Mouse (Mus musculus) fibroblast of lung, adult 2 months (primary cell): ENCODE results near the gene Rabep1.
"Not testable (repeated sequence)": the region's sequence is repeated elsewhere in the genome, so short reads cannot be mapped to it uniquely, and the experiment has no call there.

Experiments
- DNase-seq: peaks from one replicate; pipeline ENCODE4 v3.0.0-alpha.2; 2011; ENCODE audit warnings: low read depth

Gene Rabep1

DNA sequence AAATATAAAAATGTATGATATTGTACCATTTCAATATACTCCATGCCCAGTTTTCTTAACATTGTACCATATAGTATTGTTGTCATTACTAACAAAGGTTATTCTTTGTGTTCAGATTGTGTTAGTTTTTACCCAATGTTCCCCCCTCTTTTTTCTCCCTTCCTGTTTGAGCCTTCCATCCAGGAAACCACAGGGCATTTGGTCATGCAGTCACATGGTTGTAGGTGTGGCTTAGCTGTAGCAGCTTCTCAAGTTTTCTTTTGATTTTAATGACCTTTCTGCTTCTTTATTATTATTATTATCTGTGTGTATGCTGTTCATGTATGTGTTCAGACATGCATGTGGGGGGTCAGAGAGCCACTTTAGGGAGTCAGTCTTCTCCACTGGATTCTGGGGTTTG is 47.0 kb downstream of the Rabep1 start:
- no peak for DNase-seq

GRCm38 (mm10) chr11:70897680-70898079 is 53.1 kb downstream of the Rabep1 start:
- DNase-seq, result no peak

- not testable (repeated sequence) for DNase-seq
Measured at GRCm38 (mm10) chr11:70898182-70898581, 53.6 kb downstream of the Rabep1 start.

DNA sequence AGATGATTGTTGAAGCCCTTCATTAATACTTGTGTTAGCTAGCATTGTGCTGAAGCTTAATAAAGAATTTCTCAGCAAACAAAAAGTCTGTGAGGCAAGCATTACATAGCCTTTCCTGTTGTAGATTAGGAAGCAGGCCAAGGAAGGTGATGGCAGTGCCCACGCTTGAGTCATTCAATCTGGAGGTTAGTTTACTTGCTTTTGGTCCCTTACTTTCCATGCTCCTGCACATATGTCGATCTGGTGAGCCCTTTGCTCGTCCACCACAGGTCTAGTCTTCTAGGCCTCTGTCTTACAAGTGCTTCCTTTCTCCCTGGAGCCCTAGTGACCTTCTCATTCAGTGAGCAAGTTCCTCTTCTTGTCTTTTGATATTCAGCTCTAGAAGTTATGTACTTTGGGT is 62.1 kb downstream of the Rabep1 start:
- DNase-seq, result peak; percentile 3

GRCm38 (mm10) chr11:70911323-70911722 is 66.7 kb downstream of the Rabep1 start:
- DNase-seq, result no peak

DNA sequence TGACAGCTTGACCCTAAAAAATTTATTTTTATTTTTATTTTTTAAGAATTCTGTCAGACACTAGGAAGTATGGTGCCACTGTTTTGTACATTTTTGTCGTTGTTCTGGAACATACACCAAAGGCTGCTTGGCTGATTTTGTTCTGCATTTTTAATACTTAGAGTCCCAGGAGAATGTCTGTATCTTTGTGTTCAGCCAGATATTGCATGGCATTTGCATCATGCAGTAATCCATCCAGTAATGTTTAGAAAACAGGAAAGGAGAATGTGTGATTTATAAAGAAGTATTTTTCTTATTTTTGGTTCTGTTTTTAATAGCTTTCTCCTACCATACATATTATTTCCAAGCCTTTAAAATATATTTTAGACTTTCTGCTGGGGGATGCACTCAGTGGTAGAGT is 67.3 kb downstream of the Rabep1 start:
- no peak for DNase-seq

GRCm38 (mm10) chr11:70917896-70918295 is 73.3 kb downstream of the Rabep1 start:
- peak; percentile 41 for DNase-seq

DNA sequence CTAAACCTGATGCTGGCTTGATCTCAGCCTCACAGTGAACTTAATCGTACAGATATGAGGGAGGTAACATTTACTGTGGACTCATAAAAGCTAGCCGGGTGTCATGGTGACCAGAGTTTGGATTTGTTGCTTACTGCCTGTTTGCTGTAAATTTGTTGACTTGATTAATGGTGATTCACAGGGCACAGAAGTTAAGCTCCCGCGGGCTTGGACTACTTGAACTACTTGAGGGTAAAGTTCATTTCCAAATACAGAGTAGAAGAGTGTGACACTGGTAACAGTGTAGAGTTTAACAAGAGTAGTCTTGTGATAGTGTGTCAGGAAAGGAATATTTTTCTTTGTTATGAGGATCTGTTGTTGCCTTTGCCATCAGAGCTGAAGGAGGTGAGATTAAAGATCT is 74.9 kb downstream of the Rabep1 start:
- DNase-seq, result no peak

- DNase-seq, result peak; percentile 11
Measured at GRCm38 (mm10) chr11:70931461-70931860, 86.9 kb downstream of the Rabep1 start.

GRCm38 (mm10) chr11:70935316-70935715 is 90.7 kb downstream of the Rabep1 start:
- DNase-seq, result no peak

GRCm38 (mm10) chr11:70942596-70942995 is 98.0 kb downstream of the Rabep1 start:
- DNase-seq, result no peak

- DNase-seq, result no peak
Measured at GRCm38 (mm10) chr11:70943651-70944050, 99.1 kb downstream of the Rabep1 start.

DNA sequence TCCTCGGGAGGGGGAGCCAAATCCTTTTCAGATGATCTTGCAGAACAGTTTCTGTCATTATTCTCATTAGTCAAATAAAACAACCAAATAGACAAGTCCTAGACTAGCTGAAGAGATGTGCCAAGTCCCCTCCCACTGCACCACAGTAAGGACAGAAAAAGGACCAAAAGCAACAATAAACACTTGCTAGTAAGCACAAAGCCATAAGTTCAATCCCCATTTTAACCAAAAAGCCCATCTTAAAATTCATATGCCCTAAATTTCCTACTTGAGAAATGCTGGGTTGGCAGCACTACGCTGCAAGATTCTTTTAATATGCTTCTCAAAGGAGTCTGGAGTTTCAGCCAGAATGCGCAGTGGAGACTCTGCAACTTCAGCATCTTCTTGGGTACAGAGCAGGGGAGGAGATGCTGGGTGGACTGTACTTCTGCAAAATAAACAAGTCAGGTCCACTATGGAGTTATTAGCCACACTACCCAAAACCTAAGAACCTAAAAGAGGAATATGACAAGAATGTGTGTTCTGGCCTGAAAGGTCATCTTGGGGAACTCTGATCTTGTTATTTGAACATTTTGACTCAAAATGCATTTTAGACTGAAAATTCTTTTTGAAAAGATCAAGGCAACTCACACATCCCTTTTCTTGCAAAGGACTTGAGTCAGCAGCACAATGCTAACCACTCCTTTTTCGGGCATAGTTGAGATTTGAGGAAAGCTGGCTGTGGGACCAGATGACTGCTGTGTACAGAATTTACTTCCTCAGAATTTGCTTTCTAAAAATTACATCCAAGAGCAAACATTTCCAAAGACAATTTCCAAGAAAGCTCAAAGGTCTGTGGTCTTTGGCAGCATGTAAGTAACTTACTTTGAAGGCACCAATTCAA is 100.6 kb downstream of the Rabep1 start:
- peak; percentile 22 for DNase-seq

GRCm38 (mm10) chr11:70954711-70955110 is 110.1 kb downstream of the Rabep1 start:
- DNase-seq, result no peak

GRCm38 (mm10) chr11:70960786-70961554 is 116.4 kb downstream of the Rabep1 start:
- no peak for DNase-seq

- no peak for DNase-seq
Measured at GRCm38 (mm10) chr11:70964222-70964907, 119.8 kb downstream of the Rabep1 start.

DNA sequence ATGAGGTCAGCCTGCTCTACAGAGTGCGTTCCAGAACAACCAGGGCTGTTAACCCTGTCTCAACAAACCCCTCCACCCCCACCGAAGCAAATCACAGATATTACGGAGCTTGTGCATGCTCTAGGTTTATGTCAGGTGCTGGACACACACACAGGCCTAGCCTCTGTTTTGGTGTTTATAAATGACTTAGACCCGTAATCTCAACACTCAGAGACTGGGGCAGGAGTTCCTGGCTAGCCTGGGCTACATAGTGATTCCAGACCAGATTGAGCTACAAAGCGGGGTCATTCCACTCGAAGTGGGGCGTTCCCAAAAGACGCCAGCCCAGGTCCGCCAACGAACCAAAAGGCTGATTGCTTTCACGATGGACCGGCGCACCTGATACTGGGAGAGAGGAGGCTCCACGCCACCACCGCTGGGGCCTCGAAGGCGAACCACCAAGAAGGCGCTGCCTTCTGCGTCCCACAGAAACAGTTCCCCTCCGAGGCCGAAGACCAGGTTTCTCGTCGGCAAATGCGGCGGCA is 124.8 kb downstream of the Rabep1 start:
- no peak for DNase-seq

DNA sequence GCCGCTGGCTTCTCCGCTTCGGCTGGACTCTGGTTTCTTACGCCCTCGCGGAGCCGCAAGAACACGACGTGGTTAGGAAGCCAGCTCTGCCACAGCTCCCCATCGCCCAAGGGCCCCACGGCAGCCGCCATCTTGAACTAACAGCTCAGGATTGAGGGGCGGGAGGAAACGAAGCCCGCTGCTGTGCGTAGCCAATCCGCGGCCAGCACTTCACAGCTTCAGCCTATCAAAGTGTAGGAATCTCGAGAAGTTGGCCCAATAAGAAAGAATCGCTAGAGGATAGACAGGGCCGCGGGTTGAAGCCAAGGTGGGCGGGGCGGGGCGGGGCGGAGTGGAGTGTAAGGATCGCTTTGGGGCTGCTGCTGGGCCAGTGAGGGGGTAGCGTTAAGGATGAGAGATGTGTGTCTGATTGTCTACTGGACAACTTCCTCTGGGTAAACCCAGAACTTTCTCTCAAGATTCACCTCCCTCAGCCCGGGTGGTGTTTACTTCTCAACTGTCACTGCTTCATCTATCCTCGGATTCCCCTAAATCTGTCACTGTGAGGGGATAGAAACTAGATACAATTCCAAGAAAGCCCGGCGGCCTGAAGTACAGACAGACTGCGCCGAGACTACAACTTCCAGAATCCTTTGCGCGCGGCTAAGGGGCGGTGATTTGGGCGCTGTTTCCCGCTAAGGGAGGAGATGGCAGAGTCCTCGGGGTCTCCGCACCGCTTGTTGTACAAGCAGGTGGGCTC is 125.4 kb downstream of the Rabep1 start, which contains the start of the genes Nup88 and Rpain:
Gene Nup88, minus strand, starts transcription at position 153 of the 739 bp plus-strand sequence.
Gene Rpain, plus strand, starts transcription at position 393 of the 739 bp plus-strand sequence.
- DNase-seq, result peak; percentile 97

DNA sequence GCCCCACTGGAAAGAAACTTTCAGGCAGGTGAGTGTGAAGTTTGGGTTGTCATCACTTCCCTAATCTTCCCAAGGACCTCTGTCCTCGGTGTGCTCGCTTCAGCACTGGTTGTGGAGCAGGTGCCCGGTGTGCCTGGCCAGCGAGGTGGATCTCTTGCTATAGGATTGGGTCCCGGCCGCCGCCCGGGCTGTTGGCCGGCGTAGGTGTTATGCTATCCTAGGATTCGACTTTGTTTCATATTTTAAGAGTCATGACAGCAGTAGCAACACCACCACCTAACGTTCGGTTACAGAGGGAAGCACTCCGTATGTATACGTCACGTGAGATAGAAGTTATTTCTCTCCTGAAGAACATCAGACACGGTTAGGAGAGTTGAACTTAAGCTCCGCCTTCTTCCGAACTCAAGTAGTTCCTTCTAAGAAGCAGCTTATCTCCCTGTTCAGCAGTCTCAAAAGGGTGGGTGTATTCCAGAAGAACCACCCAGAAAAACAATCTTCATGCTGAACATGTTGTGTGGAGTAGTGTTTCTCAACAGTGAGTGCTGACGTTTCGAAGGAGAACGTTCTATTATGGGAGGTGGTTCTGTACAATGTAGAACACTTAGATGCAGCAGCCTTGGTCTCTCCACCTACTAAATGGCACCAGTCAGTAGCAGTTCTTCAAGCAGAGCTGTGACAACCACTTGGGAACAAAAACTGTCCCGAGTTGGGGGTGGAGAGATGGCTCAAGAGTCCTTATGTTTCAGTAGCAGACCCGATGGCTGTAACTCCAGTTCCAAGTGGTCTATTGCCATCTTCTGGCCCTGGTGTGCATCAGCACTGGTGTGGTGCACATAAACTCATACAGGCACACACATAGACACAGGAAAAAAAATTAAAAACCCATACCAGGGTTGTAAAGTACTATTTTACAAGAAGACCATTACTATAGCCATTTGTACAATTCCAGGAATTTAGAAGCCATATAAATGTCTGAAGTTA is 126.3 kb downstream of the Rabep1 start:
- DNase-seq, result no peak

- no peak for DNase-seq
Measured at GRCm38 (mm10) chr11:70972586-70972985, 128.0 kb downstream of the Rabep1 start.
